Mouse (Mus musculus) frontal cortex, adult 2 months (tissue): ENCODE data around the gene Atmin. TPM values are rescaled to one million over a fixed set of nuclear protein-coding genes. Genes with fewer than 3 reads are reported as not detected.

ENCODE experiments used
- DNase-seq, 2 experiments: peaks; one replicate each; pipeline ENCODE4 v3.0.0; 2022; ENCODE audit warnings: low spot score in 1 of 2; ENCODE audit errors: extremely low spot score in 1 of 2
- polyA plus RNA-seq: library from polyadenylated mRNA; depleted of rRNA; stranded (reverse); fragments of >200 nt; gene quantifications from 2 replicates; pipeline ENCODE4 v1.2.3, GENCODE M21; 2012; rRNA removed

The Atmin gene
- 31.6 and 33.1 TPM in 2 replicates for polyA plus RNA-seq

DNA sequence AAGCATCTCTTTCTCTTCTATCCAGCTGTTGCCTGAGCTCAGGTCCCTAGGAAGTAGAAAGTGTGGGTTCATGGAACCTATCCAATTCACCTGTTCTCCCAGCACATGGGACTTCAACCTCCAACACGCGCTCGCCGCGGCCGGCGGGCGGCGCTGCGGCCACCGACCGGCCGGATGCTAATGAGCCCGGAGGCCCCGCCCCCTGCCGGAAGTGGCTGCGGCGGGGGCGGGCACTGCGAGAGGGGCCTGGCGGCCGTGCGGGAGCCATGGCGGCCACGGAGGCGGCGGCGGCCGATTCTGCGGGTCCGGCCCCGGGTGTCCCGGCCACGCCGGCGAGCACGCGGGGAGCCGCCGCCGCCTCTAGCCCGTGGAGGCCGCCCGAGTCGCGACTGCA, at the start of gene Atmin:
Gene Atmin, plus strand, starts transcription at position 233 of the 394 bp plus-strand sequence.
- peak; percentile 56 to 84 for DNase-seq

DNA sequence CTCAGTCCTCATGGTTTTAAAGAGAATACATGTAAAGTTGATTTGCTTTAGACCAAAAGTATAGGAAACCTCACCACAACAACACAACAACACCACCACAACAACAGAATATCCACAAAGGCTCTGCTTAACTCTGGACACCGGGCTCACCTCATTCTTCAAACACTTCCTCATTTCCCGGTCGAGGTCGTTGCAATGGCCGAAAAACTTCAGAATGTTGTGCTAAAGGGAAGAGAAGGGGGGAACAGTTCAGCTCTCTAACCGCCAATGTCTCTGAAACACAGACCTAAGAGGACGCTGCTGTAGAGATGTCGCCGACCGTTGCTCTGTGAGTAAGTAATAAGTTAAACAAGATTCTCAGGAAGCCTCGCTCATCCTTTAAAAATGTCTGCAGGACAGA, 49.3 kb upstream of the Atmin start:
- DNase-seq, result no peak

DNA sequence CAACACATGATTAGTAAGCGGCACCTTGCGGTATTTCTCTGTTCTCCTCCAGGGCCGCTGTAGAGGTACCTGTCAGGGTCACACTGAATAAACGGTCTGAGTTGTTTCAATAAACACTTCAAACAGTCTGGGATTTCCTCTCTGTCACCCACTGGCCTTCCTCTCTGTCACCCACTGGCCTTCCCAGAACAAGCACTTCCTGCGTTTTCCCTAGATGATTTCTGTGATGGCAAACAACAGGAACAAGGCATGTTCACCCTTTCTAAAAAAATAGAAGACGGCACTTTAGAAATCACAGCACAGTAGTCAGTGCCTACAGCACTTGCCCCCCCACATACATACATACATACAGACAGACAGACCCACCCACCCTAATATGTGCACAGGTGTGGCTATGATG, 47.7 kb upstream of the Atmin start:
- DNase-seq, result no peak

DNA sequence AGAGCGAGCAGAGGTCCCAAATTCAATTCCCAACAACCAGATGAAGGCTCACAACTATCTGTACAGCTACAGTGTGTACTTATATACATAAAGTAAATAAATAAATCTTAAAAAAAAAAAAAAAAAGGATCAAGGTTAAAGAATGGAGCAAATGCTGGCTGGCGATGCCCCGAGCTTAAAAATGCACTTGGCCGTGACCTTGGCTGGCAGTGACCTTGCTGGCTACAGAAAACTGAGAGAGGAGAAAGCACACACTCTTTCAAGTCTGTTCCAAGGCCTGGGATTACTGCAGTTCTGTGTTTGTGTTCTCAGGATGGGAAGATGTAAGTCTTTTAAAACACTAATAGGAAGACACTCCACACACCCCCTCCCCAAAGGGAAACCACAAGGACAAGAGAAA, 38.5 kb upstream of the Atmin start:
- DNase-seq, result no peak

DNA sequence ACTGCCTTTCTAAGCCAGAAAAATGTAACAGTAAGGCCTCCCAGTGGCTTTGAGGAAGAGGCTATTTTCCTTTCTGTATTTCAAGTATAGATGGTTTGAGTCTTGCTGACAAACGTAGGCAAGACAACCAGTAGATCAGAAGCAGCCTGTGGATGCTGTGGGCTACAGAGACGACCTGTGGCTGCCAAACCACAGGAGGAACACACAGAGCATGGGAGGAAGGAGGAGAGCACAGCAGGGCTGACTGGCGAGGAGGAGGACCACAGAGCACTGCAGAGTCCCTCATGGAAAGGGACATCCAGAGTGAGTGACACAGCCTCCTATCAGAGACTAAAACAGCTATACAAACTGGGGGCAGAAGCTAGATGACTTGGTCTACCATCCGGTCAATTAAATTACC, 37.9 kb upstream of the Atmin start:
- DNase-seq, result no peak

DNA sequence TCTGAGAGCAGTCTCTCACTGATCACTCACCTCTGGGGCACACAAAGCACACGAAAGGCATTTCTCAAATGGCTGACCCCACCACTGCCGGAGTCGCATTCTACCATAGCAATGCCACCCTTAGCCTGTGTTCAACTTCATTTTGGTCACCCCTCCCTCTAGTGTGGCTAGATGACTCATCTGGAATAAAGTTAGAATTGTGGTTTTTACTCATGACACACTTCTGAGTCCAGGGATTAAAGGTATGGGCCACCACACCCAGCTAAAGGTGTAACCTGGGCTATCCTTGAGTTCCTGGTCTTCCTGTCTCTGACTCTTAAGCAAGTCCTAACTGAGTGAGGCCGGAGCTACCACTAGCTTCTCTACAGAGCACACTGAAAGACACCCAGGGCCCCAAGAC, 37.4 kb upstream of the Atmin start:
- no peak for DNase-seq

DNA sequence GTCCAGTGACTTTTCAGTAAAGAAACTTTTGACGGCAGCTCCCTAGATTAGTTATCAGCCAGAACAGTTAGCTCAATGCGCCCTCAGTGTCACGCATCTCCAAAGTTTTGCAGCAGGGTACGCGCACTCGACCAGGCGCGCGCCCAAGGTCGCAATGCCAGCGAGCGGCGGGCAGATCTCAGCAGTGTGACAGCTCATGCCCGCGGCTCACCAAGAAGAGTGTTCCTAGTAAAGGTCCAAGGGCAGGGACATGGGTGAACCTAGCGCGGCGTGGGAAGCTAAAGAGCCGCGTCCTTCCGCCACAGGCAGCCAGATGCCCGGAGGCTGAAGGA, 22.2 kb upstream of the Atmin start:
- DNase-seq, result peak in 1 of 2 experiments; percentile 35

DNA sequence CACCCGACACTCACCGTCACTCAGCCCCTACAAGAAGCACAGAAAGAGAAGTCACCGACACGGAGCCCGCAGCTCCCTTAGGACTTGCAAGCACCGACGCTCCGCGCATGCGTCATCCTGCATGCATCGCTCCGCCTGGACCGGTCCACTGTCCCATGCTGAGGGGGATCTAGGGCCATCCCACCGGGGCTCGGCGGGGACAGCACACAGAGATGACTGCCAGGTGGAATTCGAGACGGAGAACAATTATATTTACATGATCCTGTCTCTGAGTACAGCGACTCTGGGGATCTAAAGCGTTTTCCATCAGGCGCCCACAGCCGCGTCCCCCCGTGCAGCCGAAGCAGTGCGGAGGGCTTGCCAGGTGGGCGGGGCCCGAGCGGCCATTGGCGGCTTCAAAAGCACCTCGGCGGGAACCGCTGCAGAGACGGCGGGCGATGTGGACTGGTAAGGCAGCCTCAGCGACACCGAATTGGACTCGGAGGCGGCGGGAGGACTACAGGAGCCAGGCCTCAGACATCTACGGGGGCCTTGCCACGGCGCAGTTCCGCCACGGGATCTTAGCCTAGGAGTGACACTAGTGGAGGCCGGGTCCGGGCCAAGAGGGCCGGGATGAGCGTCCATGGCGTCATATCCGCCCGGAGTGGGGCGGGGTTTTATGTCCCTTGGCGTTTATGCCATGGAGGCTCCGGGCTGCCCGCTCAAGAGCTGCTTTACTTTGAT, 21.7 kb upstream of the Atmin start, which contains the start of the genes Cmc2 and Cenpn:
Gene Cmc2, minus strand, starts transcription at position 119 of the 723 bp plus-strand sequence.
Gene Cenpn, plus strand, starts transcription at position 394 of the 723 bp plus-strand sequence.
- peak; percentile 75 to 90 for DNase-seq

DNA sequence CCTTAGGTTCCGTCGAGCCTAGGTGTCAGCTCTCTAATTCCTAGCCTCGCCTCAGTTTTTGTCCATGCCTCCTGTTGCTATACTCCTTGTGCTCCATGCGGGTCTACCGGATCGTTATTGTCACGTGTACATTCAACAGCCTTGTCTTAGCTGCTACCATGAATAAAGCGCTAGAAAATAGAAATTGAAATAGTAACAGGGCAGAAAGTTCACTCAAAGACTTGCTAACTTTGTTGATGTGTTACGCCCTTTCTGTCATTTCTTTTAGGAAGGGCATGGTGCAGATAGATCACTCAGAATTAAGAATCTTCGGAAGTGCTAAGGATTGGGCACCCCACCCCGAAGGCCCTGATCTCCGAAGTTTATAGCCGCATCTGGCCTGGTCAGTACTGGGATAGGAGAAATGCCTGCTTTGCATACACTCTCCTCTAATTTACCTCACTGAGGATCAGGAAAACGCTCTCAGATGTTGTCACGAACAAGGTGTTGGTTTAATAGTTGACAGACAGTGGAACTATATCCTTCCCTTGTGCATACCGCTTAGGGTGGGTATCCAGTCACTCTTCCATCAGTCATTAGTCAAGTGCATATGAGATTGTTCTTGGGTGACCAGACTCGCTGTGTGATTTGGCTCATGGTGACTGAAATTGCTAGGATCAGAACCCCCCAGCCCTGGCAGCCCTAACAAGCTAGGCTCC, 21.0 kb upstream of the Atmin start:
- no peak for DNase-seq

DNA sequence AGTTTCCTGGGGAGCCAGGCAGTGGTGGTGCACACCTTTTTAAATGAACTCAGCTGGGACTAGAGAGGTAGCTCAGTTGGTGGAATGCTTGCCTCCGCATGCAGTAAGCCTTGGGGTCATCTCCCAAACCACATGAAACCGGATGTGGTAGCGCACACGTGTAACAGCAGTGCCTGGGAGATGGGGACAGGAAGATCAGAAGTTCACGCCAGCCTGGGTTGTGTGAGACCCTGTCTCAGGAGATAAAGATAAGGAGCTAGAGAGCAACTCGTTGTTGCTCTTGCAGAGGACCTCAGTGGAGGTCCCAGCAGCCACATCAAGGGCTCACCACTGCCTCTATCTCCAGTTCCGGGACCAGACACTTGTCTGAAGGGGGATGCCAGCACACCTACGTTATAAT, 19.7 kb upstream of the Atmin start:
- no peak for DNase-seq

DNA sequence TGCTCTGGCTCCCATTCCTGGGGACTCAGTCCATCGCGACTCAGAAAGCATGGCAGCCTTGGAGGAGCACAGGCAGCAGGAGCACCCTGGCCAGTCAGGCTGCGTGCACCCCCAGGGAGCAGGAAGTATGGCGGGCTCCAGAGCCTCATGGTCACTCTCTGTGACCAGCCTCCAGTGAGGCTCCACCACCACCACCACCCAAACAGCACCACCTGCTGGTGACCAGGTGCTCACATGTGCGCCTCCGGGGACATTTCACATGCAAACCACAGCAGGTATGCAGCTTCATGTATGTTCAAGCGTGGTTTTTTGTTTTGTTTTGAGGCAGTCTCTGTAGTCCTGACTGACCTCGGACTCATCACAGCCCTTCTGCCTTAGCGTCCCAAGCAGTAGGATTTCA, 15.3 kb upstream of the Atmin start:
- DNase-seq, result no peak

DNA sequence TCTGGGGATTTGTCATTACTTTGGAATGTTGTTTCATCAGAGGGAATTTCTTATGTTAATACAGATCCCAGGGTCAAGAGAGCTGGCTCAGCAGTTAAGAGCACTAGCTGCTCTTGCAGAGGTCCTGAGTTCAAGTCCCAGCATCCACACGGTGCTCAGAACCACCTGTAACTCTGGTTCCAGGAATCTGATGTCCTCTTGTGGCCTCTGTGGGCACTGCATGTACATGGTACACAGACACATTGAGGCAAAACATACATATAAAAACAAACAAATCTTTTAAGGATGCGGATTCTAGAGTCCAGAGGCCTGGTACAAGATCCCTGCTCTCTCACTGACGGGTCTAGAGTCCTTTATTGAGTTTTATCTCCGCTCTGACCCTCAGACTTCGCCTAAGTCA, 14.6 kb upstream of the Atmin start:
- no peak for DNase-seq

DNA sequence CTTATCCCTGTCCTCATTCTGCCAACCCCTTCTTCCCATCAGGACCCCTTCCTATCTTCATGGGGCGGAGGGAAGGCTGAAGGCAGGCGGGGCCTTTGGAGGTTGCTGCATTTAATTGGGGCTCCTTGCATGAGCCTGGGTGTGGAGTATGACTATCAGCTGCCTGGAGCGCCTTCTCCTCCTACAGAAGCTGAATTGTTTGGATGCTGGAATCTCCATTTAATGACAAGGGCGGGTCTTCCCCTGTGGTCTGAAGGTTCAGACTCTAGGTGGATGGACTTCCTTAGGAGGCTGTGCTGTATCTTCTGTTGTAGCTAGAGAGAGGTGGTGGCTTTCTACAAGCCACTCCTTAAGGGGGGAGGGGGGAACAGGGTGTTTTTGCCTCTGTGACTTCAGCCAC, 8.2 kb upstream of the Atmin start:
- DNase-seq, result no peak

DNA sequence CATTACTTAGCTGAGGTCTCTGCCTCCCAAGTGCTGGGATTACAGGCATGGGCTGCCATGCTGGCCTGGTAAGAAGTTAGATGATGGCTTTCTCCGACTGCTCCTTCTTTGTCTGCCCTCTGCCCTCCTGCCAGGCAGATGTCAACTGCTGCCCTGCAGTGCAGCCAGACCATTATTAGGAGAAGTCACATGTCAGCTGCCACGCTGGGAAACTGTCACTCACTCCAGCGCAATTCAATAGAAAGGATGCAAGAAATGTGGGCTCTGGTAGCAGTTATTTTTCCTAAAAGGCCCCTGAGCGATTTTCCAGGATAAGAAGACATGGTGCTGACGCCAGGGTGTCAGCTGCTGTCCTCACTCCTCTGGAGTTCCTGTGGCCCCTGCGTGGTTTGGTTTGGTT, 7.7 kb upstream of the Atmin start:
- no peak for DNase-seq

DNA sequence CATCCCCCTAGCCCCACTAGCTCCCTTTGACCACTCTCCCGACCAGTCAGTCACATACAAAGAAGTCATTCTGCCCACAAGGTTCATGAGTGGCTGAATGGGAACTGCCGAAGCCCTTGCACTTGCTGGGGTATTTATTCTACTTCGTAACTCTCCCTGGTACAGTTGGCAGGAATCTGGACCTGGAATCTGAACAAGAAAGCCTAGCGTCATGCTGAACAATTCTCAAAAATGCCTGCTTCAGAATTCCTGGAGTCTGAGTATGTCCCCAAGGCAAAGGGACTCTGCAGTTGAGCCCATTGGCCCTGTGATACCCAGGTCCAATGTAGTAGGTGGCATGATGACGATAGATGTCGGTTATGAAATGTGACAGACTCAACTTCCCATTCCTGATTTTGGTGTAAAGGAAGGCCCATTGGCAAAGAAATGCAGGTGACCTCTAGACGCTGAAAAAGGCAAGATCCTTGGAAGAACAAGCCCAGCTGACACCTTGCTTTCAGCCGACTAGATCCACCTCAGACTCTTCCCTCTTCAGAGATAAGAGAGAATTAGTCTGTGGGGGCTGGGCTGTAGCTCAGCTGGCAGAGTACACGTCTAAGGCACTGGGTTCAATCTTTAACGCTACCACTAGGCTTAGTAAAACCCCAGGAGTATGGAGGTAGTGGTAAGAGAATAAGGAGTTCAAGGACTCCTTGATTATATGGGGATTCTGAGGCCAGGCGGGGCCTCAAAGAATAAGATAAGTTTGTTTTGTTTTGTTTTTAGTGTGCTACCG, 722 bp upstream of the Atmin start:
- no peak for DNase-seq

DNA sequence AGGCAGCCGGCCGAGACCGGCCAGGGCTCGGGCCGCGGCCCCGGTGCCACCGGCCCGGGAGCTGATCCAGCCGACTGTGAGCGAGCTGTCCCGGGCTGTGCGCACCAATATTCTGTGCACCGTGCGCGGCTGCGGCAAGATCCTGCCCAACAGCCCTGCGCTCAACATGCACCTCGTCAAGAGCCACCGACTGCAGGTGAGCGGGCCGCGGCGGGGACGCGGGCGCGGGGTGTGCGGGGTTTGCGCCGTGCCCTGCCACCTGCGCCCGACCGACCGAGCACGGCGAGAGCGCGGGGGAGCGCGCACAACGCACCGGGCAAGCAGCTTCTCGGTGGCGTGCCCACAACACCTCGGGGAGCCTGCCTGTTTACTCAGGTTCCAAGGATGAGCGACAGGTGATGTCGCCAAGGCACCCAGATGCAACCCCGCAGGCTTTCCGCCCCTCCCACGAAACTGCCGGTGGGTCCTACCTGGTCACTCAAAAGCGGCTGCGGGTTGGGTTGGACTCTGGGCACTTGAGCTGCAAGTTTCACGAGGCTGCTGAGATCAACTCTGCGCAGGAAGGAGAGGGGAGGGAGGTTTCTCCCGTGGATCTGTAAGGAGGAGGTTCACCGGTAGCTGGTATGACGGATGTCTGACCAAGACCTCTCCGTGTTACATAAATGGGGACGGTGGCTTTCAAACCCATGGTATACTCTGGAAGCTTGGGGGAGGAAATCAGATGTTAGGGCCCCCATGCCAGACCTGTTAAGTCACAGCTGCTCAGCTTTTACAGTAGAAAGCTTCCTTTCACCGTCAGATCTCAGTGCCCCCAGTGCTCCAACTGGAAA, 577 bp downstream of the Atmin start:
- DNase-seq, result peak; percentile 30 to 51

DNA sequence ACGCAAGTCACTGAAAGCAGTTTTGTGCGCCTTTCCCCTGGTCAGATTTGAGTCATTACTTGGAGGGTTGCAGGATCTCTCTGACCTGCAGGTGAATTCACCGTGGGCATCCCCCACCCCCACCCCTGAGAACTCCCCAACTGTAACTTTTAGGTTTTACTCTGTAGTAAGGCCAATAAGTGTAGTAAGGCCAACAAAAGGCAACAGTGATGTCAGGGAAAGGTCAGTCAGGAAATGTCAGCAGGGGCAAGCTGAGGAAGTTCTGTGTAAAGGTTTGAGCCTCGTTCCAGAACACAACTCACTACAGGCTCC, 1.1 kb downstream of the Atmin start:
- DNase-seq, result no peak

DNA sequence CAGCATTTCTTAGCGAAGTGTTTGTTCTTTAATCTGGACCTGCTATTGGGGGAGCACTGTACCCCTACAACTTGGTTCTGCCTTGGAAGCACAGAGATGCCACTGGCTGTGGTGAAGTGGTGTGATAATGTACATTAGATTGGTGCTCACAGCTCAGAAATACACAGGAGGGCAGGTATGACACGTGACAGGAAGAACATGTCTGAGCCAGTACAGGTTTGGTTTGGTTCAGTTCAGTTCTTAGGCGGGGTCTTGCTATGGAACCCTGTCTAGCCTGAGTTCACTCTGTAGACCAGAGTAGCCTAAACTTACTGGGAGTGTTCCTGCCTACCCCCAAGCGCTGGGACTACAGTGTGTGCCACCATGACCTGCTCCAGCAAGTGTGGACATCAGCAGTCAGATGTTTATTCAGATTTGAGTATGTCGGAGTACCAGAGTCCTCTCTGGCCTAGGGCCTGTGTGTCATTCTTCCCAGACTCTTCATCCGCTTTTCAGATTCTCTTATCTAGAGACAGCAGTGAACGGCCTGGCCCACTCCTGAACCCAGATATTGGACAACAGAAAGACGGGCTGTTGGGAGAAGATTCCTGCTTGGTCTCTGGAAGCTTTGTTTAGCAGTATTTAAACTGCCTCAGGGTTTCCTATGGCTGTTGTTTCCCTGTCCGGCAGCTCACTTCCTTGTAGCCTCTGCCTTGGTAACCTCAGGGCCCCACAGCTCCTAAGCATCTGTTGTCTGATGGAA, 2.1 kb downstream of the Atmin start:
- no peak for DNase-seq

DNA sequence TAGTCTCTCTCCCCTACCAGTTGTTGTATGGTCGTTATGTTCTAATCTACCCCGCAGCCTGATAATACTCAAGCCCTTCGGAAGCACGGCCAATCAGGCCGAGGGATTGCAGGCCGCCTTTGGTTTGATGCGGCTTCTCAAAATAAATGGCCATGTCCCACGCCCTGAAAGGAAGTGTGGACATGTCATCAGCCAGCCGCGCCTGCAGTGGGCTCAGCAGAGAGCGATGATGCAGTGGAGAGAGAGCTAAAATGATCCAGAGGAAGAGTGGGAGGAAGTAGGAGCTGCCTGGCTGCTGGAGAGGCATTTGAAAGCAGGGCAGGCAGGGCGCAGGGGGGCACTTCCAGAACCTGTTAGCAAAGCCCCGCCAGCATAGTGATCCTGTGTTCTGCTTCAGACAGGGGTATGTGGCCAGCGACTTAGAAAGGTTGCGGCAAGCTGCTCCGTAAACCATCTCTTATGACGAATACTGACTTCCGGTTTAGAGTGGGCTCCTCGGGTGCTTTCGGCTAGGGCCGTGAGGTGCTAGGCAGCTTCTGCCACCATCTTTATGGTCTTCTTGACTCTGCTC, 3.2 kb downstream of the Atmin start:
- DNase-seq, result peak; percentile 68 to 77

DNA sequence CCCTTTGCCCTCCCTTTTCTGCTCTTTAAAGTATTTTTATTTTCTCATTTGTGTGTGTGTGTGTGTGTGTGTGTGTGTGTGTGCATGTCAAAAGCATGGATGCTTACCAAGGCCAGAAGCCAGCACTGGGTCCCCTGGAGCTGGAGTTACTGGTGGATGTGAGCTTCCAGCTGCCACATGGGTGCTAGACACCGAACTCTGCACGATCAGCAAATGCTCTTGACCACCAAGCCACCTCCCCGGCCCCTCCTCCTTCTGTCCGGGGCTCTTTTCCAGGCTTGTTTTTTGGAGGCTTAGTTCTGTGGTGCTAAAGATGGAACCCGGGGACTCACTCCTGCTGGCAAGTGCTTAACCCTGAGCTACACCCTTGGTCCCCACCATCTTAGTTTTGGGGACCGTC, 3.7 kb downstream of the Atmin start:
- DNase-seq, result no peak
